18 mouse cellular contexts compared by ENCODE assay signal in the genomic region with DNA sequence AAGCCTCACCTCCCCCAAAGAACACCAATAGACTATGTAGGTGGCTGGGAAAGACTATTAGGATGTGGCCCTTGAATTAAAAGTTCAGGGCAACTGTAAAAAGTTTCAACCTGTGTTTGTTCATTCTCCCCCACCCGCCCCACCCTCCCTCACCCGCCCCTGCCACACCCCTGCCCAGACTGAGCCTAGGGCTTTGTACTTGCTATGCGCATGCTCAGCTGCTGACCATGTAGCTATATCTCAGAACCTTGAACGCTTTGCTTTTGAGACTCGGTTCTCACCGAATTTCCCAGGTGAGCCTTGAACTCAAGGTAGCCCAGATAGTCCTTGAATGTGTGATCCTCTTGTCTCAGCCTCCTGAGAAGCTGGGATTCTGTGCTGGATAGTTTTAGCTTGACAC. TPM values are rescaled to one million over a fixed set of nuclear protein-coding genes. Genes with fewer than 3 reads are reported as not detected.
DNase-seq lines count a peak whose midpoint lies in the region; ATAC-seq and TF ChIP-seq lines count a peak whose summit lies in the region.
"Had no signal": no experiment of that assay in that cellular context is flagged by ENCODE, and none has a peak within 500 bp of the region (broad histone marks: within the 10 kb centered on the region; RNA-seq: fewer than 3 reads in every experiment).

No protein-coding gene starts in this region.

- H3K9me3 ChIP-seq in liver, embryonic 12.5 days (replicated peaks), result no peaks in the 10 kb centered on the region
- H3K9me3 ChIP-seq in liver, embryonic 16.5 days (replicated peaks; ENCODE audit: control insufficient read depth, low read length), result no peaks in the 10 kb centered on the region
- no peaks in the 10 kb centered on the region for H3K9me3 ChIP-seq in heart, embryonic 10.5 days
- H3K9me3 ChIP-seq: embryonic facial prominence, embryonic 13.5 days; forebrain, embryonic 12.5 days; hindbrain, embryonic 13.5 days had no signal

- TF ChIP-seq CTCF in thymus, adult 2 months (IDR thresholded peaks at IDR 0.05; ENCODE audit: borderline replicate concordance, control insufficient read depth, extremely low read depth, insufficient read depth, low read length, poor library complexity), result no peak

- DNase-seq in thymus, adult 2 months, result no peak
- DNase-seq in thymus, postnatal 36 days, result no peak
- no peak for DNase-seq in embryo, embryonic 9.5 days (ENCODE audit: extremely low spot score)
- DNase-seq in heart, embryonic 10.5 days (ENCODE audit: low spot score), result no peak
- DNase-seq: adrenal gland, adult 8-10 months; adrenal gland, postnatal 36 days; cerebellum, adult 2 months; cerebellum, postnatal 14 days; gastrocnemius, adult 2 months; gastrocnemius, postnatal 25 days; heart, postnatal 10 days had no signal

- H3K27ac ChIP-seq in thymus, adult 2 months (ENCODE audit: control insufficient read depth, insufficient read depth, low read length), result 0 out of 2 replicates have a peak overlapping the region, but pooled peaks have one; percentile 10
- H3K27ac ChIP-seq in liver, embryonic 12.5 days, result no peak overlapping the region
- no peak overlapping the region for H3K27ac ChIP-seq in liver, embryonic 16.5 days (ENCODE audit: low read length)
- H3K27ac ChIP-seq in heart, embryonic 10.5 days, result no peak overlapping the region
- H3K27ac ChIP-seq: embryonic facial prominence, embryonic 13.5 days; forebrain, embryonic 12.5 days; gastrocnemius, adult 2 months; hindbrain, embryonic 13.5 days; hindbrain, postnatal 0 days had no signal

- no peak overlapping the region for H3K4me3 ChIP-seq in thymus, adult 2 months (ENCODE audit: control insufficient read depth, insufficient read depth, low read length)
- no peak overlapping the region for H3K4me3 ChIP-seq in liver, embryonic 12.5 days
- H3K4me3 ChIP-seq in liver, embryonic 16.5 days (ENCODE audit: low read depth, low read length), result no peak overlapping the region
- no peak overlapping the region for H3K4me3 ChIP-seq in heart, embryonic 10.5 days
- H3K4me3 ChIP-seq: embryonic facial prominence, embryonic 13.5 days; forebrain, embryonic 12.5 days; gastrocnemius, adult 2 months; hindbrain, embryonic 13.5 days had no signal

- no peaks in the 10 kb centered on the region for H3K27me3 ChIP-seq in thymus, adult 2 months (ENCODE audit: control insufficient read depth, insufficient read depth, low read length)
- peaks cover 24% of the 10 kb centered on the region for H3K27me3 ChIP-seq in liver, embryonic 12.5 days (replicated peaks)
- peaks cover 5% of the 10 kb centered on the region; the same call in 1 of the 2 replicates for H3K27me3 ChIP-seq in liver, embryonic 16.5 days (ENCODE audit: control insufficient read depth, insufficient read depth, low read depth, low read length)
- peaks cover 64% of the 10 kb centered on the region for H3K27me3 ChIP-seq in heart, embryonic 10.5 days (ENCODE audit: insufficient read depth, poor library complexity, severe bottlenecking)

- H3K4me1 ChIP-seq in thymus, adult 2 months (replicated peaks; ENCODE audit: control insufficient read depth, insufficient read depth, low read length), result peaks cover 58% of the 10 kb centered on the region
- peaks cover 54% of the 10 kb centered on the region for H3K4me1 ChIP-seq in liver, embryonic 12.5 days
- peaks cover 21% of the 10 kb centered on the region for H3K4me1 ChIP-seq in liver, embryonic 16.5 days (ENCODE audit: control insufficient read depth, low read depth, low read length)
- peaks cover 35% of the 10 kb centered on the region for H3K4me1 ChIP-seq in heart, embryonic 10.5 days

- TF ChIP-seq POLR2A in thymus, adult 2 months (IDR thresholded peaks at IDR 0.05; ENCODE audit: control insufficient read depth, extremely low read depth, insufficient read depth, low read length, poor library complexity), result no peak

- no peak overlapping the region for H3K9ac ChIP-seq in liver, embryonic 12.5 days
- H3K9ac ChIP-seq in liver, embryonic 16.5 days (ENCODE audit: low read depth, low read length), result no peak overlapping the region
- H3K9ac ChIP-seq: embryonic facial prominence, embryonic 13.5 days; forebrain, embryonic 12.5 days; hindbrain, embryonic 13.5 days had no signal

- 81% methylated on average over 6 of the region's 6 CpGs for WGBS in thymus, adult 2 months
- 40% methylated on average over 6 of the region's 6 CpGs for WGBS in liver, embryonic 12.5 days (ENCODE audit: insufficient replicate concordance)
- 23% methylated on average over 6 of the region's 6 CpGs for WGBS in liver, embryonic 16.5 days (ENCODE audit: insufficient replicate concordance)
- 70% methylated on average over 6 of the region's 6 CpGs for whole genome bisulfite sequencing in heart, embryonic 10.5 days

- ATAC-seq in liver, embryonic 12.5 days, result no peak
- ATAC-seq in liver, embryonic 16.5 days (ENCODE audit: low read depth), result no peak
- no peak for ATAC-seq in monocyte, adult 5-6 weeks (replicated peaks; ENCODE audit: insufficient number of reproducible peaks, low FRiP score, low TSS enrichment, poor library complexity, severe bottlenecking)
- ATAC-seq: hindbrain, postnatal 0 days had no signal

- H3K36me3 ChIP-seq in thymus, adult 2 months (ENCODE audit: control insufficient read depth, insufficient read depth, low read length), result no peaks in the 10 kb centered on the region; the same call in 1 of the 2 replicates
- no peaks in the 10 kb centered on the region for H3K36me3 ChIP-seq in liver, embryonic 12.5 days
- no peaks in the 10 kb centered on the region for H3K36me3 ChIP-seq in liver, embryonic 16.5 days (ENCODE audit: control insufficient read depth, insufficient read depth)
- H3K36me3 ChIP-seq in heart, embryonic 10.5 days, result no peaks in the 10 kb centered on the region
- H3K36me3 ChIP-seq: embryonic facial prominence, embryonic 13.5 days; forebrain, embryonic 12.5 days; hindbrain, embryonic 13.5 days had no signal

- peak overlapping the region; percentile 16 for H3K4me2 ChIP-seq in liver, embryonic 12.5 days
- peak overlapping the region; percentile 11; the same call in 1 of the 2 replicates for H3K4me2 ChIP-seq in liver, embryonic 16.5 days (ENCODE audit: low read depth, low read length)
- H3K4me2 ChIP-seq: embryonic facial prominence, embryonic 13.5 days; forebrain, embryonic 12.5 days; hindbrain, embryonic 13.5 days had no signal

RNA-seq across cellular contexts. Expression of gene Cela1, which starts 14.1 kb away (rescaled TPM):
- polyA plus RNA-seq in thymus, adult 2 months (2012; rRNA removed), result 10.4 and 11.7 TPM in 2 replicates
- 8.7 and 11.0 TPM in 2 replicates for polyA plus RNA-seq in liver, embryonic 12.5 days (2016; fragmentation: Nextera tagmentation; extraction: Ambion mirVana)
- 20.3 and 30.0 TPM in 2 replicates for polyA plus RNA-seq in liver, embryonic 16.5 days (2015; fragmentation: Nextera tagmentation; extraction: Ambion mirVana)
- 1.5 and 2.4 TPM in 2 replicates for polyA plus RNA-seq in heart, embryonic 10.5 days (2016; fragmentation: Nextera tagmentation; extraction: Ambion mirVana)
- total RNA-seq in monocyte, adult 5-6 weeks (2017), result 0.64 to 4.9 TPM (median 2.6 TPM) in 3 replicates
- total RNA-seq: gastrocnemius, adult 2 months; gastrocnemius, postnatal 25 days had no signal
- polyA plus RNA-seq: forebrain, embryonic 12.5 days had no signal

RNA-seq across cellular contexts. Expression of gene Galnt6, which starts 27.3 kb away (rescaled TPM):
- 34.7 and 39.4 TPM in 2 replicates for polyA plus RNA-seq in thymus, adult 2 months (2012; rRNA removed)
- polyA plus RNA-seq in liver, embryonic 12.5 days (2016; fragmentation: Nextera tagmentation; extraction: Ambion mirVana), result 0.96 and 1.3 TPM in 2 replicates
- polyA plus RNA-seq in liver, embryonic 16.5 days (2015; fragmentation: Nextera tagmentation; extraction: Ambion mirVana), result 1.8 TPM in 2 replicates
- polyA plus RNA-seq in heart, embryonic 10.5 days (2016; fragmentation: Nextera tagmentation; extraction: Ambion mirVana), result 0.18 and 0.20 TPM in 2 replicates
- 43.8 to 60.6 TPM (median 51.3 TPM) in 3 replicates for total RNA-seq in monocyte, adult 5-6 weeks (2017)

RNA-seq across cellular contexts. Expression of gene Bin2, which starts 32.5 kb away (rescaled TPM):
- 114 and 131 TPM in 2 replicates for polyA plus RNA-seq in thymus, adult 2 months (2012; rRNA removed)
- polyA plus RNA-seq in liver, embryonic 12.5 days (2016; fragmentation: Nextera tagmentation; extraction: Ambion mirVana), result 40.5 and 40.6 TPM in 2 replicates
- polyA plus RNA-seq in liver, embryonic 16.5 days (2015; fragmentation: Nextera tagmentation; extraction: Ambion mirVana), result 18.0 and 20.6 TPM in 2 replicates
- polyA plus RNA-seq in heart, embryonic 10.5 days (2016; fragmentation: Nextera tagmentation; extraction: Ambion mirVana), result 4.3 and 10.3 TPM in 2 replicates
- 579 to 859 TPM (median 610 TPM) in 3 replicates for total RNA-seq in monocyte, adult 5-6 weeks (2017)

RNA-seq across cellular contexts. Expression of gene Slc4a8, which starts 59.7 kb away (rescaled TPM):
- 11.5 and 11.9 TPM in 2 replicates for polyA plus RNA-seq in thymus, adult 2 months (2012; rRNA removed)
- polyA plus RNA-seq in liver, embryonic 12.5 days (2016; fragmentation: Nextera tagmentation; extraction: Ambion mirVana), result 0.47 and 0.70 TPM in 2 replicates
- polyA plus RNA-seq in liver, embryonic 16.5 days (2015; fragmentation: Nextera tagmentation; extraction: Ambion mirVana), result 0.46 and 0.76 TPM in 2 replicates
- 2.2 and 2.3 TPM in 2 replicates for polyA plus RNA-seq in heart, embryonic 10.5 days (2016; fragmentation: Nextera tagmentation; extraction: Ambion mirVana)
- 0.11 to 3.9 TPM (median 2.0 TPM) in 3 replicates for total RNA-seq in monocyte, adult 5-6 weeks (2017)

Comparison
In these comparisons a context has a peak if more than half of its experiments do, and no peak if none do; other contexts are left out.
1. RNA of gene Galnt6, which starts 27.3 kb away (polyA plus RNA-seq): 34.7 to 39.4 TPM in thymus, adult 2 months; 1.8 TPM in liver, embryonic 16.5 days, 0.96 to 1.3 TPM in liver, embryonic 12.5 days and 0.18 to 0.20 TPM in heart, embryonic 10.5 days; every median in the first group is over 10 times any median in the second.